Mouse (Mus musculus): ENCODE data around the gene Khk. TPM values are rescaled to one million over a fixed set of nuclear protein-coding genes. Genes with fewer than 3 reads are reported as not detected.

The Khk gene
- total and polyA plus RNA-seq, 3 experiments = 20.2 to 43.4 (median 29.8) TPM

DNA sequence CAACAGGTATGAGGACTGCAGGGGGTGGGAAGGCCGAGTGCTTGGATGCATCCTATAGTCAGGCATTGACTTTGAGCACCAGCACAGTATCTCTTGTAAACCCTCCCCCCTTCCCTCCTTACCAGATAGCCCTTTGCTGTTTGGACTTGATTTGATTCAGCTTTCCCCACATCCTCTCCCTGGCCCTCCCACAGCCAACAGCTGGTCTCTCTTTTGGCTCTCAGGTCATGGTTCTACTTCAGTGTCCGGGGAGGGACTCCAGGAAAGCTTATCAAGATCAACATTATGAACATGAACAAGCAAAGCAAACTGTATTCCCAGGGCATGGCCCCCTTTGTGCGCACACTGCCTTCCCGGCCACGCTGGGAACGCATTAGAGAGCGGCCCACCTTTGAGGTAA, 30.9 kb upstream of the Khk start:
- Histone ChIP-seq H3K9me3 (replicated peaks) (no peaks in the 10 kb centered on the region), H3K4me1 (ENCODE audit: insufficient read depth, low read depth, low read length) (peaks cover 50% of the 10 kb centered on the region), H3K36me3 (replicated peaks) (peaks cover 54% of the 10 kb centered on the region), H3K27me3 (ENCODE audit: insufficient read depth, low read length) (no peaks in the 10 kb centered on the region), H3K4me3 (ENCODE audit: low read depth, low read length) (peak overlapping the region; percentile 31; the same call in 1 of the 2 replicates)
- ATAC-seq (ENCODE audit: extremely low read depth, insufficient number of reproducible peaks, low FRiP score, poor library complexity, severe bottlenecking) = no peak
- TF ChIP-seq POLR2AphosphoS5 (IDR thresholded peaks at IDR 0.05; ENCODE audit: insufficient replicate concordance, low read depth, low read length) (no peak), GATA1 (IDR thresholded peaks at IDR 0.05; ENCODE audit: borderline replicate concordance, low read length) (no peak), GATA2 (IDR thresholded peaks at IDR 0.05; ENCODE audit: borderline replicate concordance, low read depth, low read length) (no peak), TAL1 (conservative IDR thresholded peaks at IDR 0.05; ENCODE audit: low read depth, low read length) (no peak), CTCF (IDR thresholded peaks at IDR 0.05; ENCODE audit: low read depth, low read length) (no peak)
- no peak for DNase-seq (ENCODE audit: low spot score)

DNA sequence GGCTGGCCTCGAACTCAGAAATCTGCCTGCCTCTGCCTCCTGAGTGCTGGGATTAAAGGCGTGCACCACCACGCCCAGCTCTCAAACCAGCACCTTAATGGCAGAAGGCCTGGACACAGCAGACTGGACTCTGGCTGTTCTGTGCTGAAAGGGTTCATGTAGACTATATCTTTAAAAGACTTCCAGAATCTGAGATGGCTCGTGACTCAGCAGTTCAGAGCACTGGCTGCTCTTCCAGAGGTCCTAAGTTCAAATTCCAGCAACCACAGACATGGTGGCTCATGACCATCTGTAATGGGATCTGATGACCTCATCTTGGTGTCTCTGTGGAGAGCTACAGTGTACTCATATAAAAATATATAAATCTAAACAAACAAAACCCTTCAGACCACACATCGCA, 19.4 kb upstream of the Khk start:
- DNase-seq (ENCODE audit: low spot score) (no peak), ATAC-seq (ENCODE audit: extremely low read depth, insufficient number of reproducible peaks, low FRiP score, poor library complexity, severe bottlenecking) (no peak)
- Histone ChIP-seq H3K27me3 (ENCODE audit: insufficient read depth, low read length) (no peaks in the 10 kb centered on the region), H3K36me3 (replicated peaks) (peaks cover 90% of the 10 kb centered on the region), H3K9me3 (replicated peaks) (no peaks in the 10 kb centered on the region), H3K4me1 (ENCODE audit: insufficient read depth, low read depth, low read length) (peaks cover 42% of the 10 kb centered on the region), H3K4me3 (ENCODE audit: low read depth, low read length) (no peak overlapping the region)
- TF ChIP-seq GATA1 (IDR thresholded peaks at IDR 0.05; ENCODE audit: borderline replicate concordance, low read length) = no peak
- TF ChIP-seq TAL1 (conservative IDR thresholded peaks at IDR 0.05; ENCODE audit: low read depth, low read length) = no peak
- TF ChIP-seq POLR2AphosphoS5 (IDR thresholded peaks at IDR 0.05; ENCODE audit: insufficient replicate concordance, low read depth, low read length) = no peak
- no peak for TF ChIP-seq CTCF (IDR thresholded peaks at IDR 0.05; ENCODE audit: low read depth, low read length)
- no peak for TF ChIP-seq GATA2 (IDR thresholded peaks at IDR 0.05; ENCODE audit: borderline replicate concordance, low read depth, low read length)

DNA sequence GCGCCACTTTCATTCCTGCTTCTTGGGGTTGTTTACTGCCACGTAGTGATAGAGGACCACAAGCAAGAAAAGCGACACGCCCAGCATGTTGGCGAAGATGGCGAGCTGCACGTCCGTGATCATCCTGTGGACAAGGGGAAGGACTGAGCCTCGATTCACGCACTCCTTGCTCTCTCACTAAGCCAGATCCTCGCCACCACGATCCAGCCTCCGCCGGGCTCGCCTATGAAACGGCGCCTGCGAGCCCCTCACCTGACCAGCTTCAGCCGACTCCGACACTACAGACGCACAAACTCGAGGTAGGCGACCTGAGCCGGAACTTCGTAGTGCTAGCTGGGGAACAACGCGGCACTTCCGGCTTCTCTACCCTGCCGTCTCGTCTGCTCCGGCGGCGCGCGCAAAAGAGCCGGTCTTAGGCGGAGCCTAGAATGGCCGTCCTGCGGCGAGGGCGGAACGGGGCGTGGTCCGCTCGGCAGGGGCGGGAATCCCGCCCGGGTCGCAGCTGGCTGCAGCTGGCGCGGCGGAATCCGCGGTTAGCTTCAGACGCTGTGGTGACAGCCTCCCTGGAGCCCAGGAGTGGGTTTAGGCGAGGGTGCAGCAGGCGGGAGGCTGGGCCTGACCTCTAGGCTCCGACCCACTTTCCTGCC, 13.7 kb upstream of the Khk start, which contains the start of gene Ost4:
Ost4 (minus strand) TSS at position 376 of the 647 bp plus-strand sequence.
- peaks cover 22% of the 10 kb centered on the region for H3K27me3 ChIP-seq (ENCODE audit: insufficient read depth, low read length)
- H3K9me3 ChIP-seq (replicated peaks) = no peaks in the 10 kb centered on the region
- peak within 1 kb of the TSS; percentile 79 for H3K4me3 ChIP-seq (ENCODE audit: low read depth, low read length)
- ATAC-seq (ENCODE audit: extremely low read depth, insufficient number of reproducible peaks, low FRiP score, poor library complexity, severe bottlenecking) (peak; percentile 97), DNase-seq (ENCODE audit: low spot score) (peak; percentile 94)
- H3K36me3 ChIP-seq (replicated peaks) = peaks cover 38% of the 10 kb centered on the region
- no peak for TF ChIP-seq GATA1 (IDR thresholded peaks at IDR 0.05; ENCODE audit: borderline replicate concordance, low read length)
- TF ChIP-seq TAL1 (conservative IDR thresholded peaks at IDR 0.05; ENCODE audit: low read depth, low read length) = no peak
- TF ChIP-seq CTCF (IDR thresholded peaks at IDR 0.05; ENCODE audit: low read depth, low read length) = no peak
- TF ChIP-seq POLR2AphosphoS5 (IDR thresholded peaks at IDR 0.05; ENCODE audit: insufficient replicate concordance, low read depth, low read length) = no peak
- no peak for TF ChIP-seq GATA2 (IDR thresholded peaks at IDR 0.05; ENCODE audit: borderline replicate concordance, low read depth, low read length)
- H3K4me1 ChIP-seq (ENCODE audit: insufficient read depth, low read depth, low read length) = peaks cover 47% of the 10 kb centered on the region

DNA sequence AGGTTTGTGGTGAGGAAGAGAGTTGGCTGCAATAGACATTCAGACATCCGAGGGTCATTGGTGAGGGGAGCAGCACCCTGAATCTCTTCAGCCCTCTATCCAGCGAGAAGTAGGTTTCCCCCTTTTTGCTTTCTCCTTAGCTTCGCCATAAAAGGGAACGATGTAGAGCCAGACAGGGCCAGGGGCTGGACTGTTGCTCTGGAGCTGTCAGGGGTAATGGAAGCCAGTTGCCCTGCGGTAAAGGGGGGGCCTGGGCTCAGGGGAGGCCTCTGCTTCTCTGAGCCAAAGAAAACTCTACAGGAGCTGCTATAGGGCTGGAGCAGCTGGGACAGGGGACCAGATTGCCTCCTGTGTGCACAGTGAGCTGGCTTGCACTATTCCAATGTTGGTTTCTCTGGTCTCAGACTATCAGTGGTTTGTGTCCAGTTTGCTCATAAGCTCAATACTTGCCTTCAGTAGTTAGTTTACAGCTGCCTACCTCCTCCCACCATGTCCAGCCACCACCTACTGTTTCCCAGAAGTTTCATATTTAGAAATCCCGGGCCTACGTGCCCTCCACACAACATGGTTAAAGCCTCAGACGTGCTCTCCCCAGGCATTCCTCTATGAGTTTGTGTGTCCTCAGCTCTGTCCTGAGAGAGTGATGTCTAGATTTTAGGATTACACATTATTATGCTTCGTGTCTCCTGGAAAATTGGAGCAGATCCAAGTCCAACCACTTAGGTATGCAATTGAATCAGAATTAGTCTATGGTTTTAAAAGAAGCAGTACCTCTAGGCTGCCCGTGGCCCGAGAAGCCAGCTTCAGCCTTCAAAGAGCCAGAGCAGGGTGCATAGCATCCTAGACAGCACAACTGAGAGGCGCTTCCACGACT, 12.6 kb upstream of the Khk start:
- no peak for TF ChIP-seq POLR2AphosphoS5 (IDR thresholded peaks at IDR 0.05; ENCODE audit: insufficient replicate concordance, low read depth, low read length)
- TF ChIP-seq TAL1 (conservative IDR thresholded peaks at IDR 0.05; ENCODE audit: low read depth, low read length) = no peak
- no peak for TF ChIP-seq CTCF (IDR thresholded peaks at IDR 0.05; ENCODE audit: low read depth, low read length)
- no peak for TF ChIP-seq GATA1 (IDR thresholded peaks at IDR 0.05; ENCODE audit: borderline replicate concordance, low read length)
- TF ChIP-seq GATA2 (IDR thresholded peaks at IDR 0.05; ENCODE audit: borderline replicate concordance, low read depth, low read length) = no peak
- Histone ChIP-seq H3K4me3 (ENCODE audit: low read depth, low read length) (peak overlapping the region; percentile 79; the same call in 1 of the 2 replicates), H3K27me3 (ENCODE audit: insufficient read depth, low read length) (peaks cover 33% of the 10 kb centered on the region), H3K4me1 (ENCODE audit: insufficient read depth, low read depth, low read length) (peaks cover 54% of the 10 kb centered on the region), H3K36me3 (replicated peaks) (peaks cover 26% of the 10 kb centered on the region), H3K9me3 (replicated peaks) (no peaks in the 10 kb centered on the region)
- no peak for ATAC-seq (ENCODE audit: extremely low read depth, insufficient number of reproducible peaks, low FRiP score, poor library complexity, severe bottlenecking)
- no peak for DNase-seq (ENCODE audit: low spot score)

DNA sequence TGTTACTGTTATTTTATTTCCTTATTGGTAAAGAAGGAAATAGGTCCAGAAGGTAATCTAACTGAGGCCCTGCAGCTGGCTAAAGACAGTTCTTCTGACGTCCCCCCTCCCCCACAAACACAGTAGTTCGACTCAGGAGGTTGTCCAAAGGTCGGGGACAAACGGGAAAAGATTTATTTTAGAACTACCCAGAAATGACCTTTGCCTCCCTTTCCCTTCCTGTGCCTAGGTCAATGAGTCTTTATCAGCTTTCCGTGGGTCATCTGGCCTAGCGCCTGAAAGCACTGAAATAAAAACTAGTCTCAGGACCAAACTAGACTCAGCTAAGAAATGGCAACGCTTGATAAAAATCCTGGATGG, 12.0 kb upstream of the Khk start:
- Histone ChIP-seq H3K4me3 (ENCODE audit: low read depth, low read length) (no peak overlapping the region), H3K36me3 (replicated peaks) (peaks cover 20% of the 10 kb centered on the region), H3K9me3 (replicated peaks) (no peaks in the 10 kb centered on the region), H3K27me3 (ENCODE audit: insufficient read depth, low read length) (peaks cover 39% of the 10 kb centered on the region), H3K4me1 (ENCODE audit: insufficient read depth, low read depth, low read length) (peaks cover 58% of the 10 kb centered on the region)
- DNase-seq (ENCODE audit: low spot score) (no peak), ATAC-seq (ENCODE audit: extremely low read depth, insufficient number of reproducible peaks, low FRiP score, poor library complexity, severe bottlenecking) (no peak)
- no peak for TF ChIP-seq CTCF (IDR thresholded peaks at IDR 0.05; ENCODE audit: low read depth, low read length)
- TF ChIP-seq GATA2 (IDR thresholded peaks at IDR 0.05; ENCODE audit: borderline replicate concordance, low read depth, low read length) = no peak
- no peak for TF ChIP-seq POLR2AphosphoS5 (IDR thresholded peaks at IDR 0.05; ENCODE audit: insufficient replicate concordance, low read depth, low read length)
- no peak for TF ChIP-seq GATA1 (IDR thresholded peaks at IDR 0.05; ENCODE audit: borderline replicate concordance, low read length)
- TF ChIP-seq TAL1 (conservative IDR thresholded peaks at IDR 0.05; ENCODE audit: low read depth, low read length) = no peak

DNA sequence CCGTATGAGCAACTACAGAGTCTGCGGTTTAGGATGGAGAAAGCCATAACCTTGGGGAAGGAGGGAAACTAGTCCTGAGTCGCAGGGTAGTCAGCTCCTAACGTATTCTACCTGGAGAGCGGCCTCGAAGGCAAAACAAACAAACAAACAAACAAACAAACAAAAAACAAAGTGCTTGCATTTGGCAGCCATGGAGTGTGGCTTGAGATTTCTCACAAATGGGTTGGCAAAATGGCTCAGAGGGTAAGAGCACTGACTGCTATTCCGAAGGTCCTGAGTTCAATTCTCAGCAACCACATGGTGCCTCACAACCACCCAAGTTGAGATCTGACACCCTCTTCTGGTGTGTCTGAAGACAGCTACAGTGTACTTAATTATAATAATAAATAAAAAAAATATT, 11.4 kb upstream of the Khk start:
- Histone ChIP-seq H3K9me3 (replicated peaks) (no peaks in the 10 kb centered on the region), H3K36me3 (replicated peaks) (peaks cover 14% of the 10 kb centered on the region), H3K4me3 (ENCODE audit: low read depth, low read length) (no peak overlapping the region), H3K4me1 (ENCODE audit: insufficient read depth, low read depth, low read length) (peaks cover 56% of the 10 kb centered on the region), H3K27me3 (ENCODE audit: insufficient read depth, low read length) (peaks cover 45% of the 10 kb centered on the region)
- no peak for DNase-seq (ENCODE audit: low spot score)
- no peak for ATAC-seq (ENCODE audit: extremely low read depth, insufficient number of reproducible peaks, low FRiP score, poor library complexity, severe bottlenecking)
- TF ChIP-seq CTCF (IDR thresholded peaks at IDR 0.05; ENCODE audit: low read depth, low read length) (no peak), GATA2 (IDR thresholded peaks at IDR 0.05; ENCODE audit: borderline replicate concordance, low read depth, low read length) (no peak), GATA1 (IDR thresholded peaks at IDR 0.05; ENCODE audit: borderline replicate concordance, low read length) (no peak), TAL1 (conservative IDR thresholded peaks at IDR 0.05; ENCODE audit: low read depth, low read length) (no peak), POLR2AphosphoS5 (IDR thresholded peaks at IDR 0.05; ENCODE audit: insufficient replicate concordance, low read depth, low read length) (no peak)
